7 mouse cellular contexts compared by ENCODE assay signal in the genomic region with DNA sequence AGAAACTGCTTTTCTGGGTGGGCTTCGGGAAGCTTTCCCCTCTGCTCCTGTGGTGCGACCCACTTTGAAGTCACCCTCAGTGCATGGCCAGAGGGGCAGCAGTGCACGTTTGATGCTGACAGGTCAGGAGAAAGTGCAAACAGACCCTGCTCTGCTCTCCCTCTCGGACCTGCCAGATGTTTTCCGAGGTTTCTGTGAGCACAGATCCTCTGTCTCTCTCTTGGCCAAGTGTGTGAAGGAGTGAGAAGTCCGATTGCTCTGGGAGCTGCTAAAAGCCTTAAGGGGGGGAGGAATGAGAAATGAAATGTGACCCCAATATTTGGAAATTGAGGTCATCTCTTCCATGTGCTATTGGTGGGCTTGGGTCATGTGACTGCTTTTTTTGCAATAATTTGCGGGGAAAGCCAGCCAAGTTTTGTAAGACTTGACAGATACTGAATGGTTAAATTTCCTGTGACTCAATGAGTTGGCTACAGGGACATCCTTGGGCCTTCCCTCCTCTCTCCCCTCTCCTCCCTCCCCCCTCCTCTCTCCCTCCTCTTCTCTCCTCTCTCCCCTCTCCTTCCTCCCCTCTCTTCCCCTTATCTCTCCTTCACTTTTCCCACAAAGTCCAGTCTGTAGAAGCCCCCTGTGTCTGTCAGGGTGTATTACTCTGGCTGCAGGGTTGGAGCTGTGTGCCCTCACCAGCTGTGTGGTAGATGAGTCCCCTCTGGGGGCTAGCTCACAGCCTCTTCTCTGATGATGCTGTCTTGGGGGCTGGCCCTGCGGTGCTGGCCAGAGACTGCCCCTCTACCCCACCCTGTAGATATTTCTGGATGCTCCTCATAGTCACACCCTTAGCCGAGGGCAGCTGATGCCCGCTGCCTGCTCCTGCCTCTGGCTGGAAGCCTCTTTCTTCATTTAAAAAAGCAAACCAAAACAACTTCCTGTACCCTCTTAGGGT. TPM values are rescaled to one million over a fixed set of nuclear protein-coding genes. Genes with fewer than 3 reads are reported as not detected.
DNase-seq lines count a peak whose midpoint lies in the region; ATAC-seq and TF ChIP-seq lines count a peak whose summit lies in the region.

No protein-coding gene starts in this region.

- peak; percentile 31 for DNase-seq in brain, embryonic 14.5 days (ENCODE audit: low read depth)
- peak; percentile 40 for DNase-seq in hindbrain, embryonic 10.5 days (ENCODE audit: low spot score)
- DNase-seq in liver, embryonic 11.5 days (ENCODE audit: low spot score), result no peak
- no peak for DNase-seq in cerebellum, adult 11-12 months
- DNase-seq in testis, postnatal 10 days (ENCODE audit: low spot score), result no peak

- ATAC-seq in forebrain, embryonic 12.5 days (ENCODE audit: low FRiP score), result no peak
- ATAC-seq in liver, embryonic 11.5 days (replicated peaks; ENCODE audit: low FRiP score), result no peak
- no peak for ATAC-seq in neural tube, embryonic 15.5 days (ENCODE audit: low FRiP score)

- peaks cover 39% of the 10 kb centered on the region for H3K27me3 ChIP-seq in forebrain, embryonic 12.5 days
- H3K27me3 ChIP-seq in hindbrain, embryonic 10.5 days (ENCODE audit: insufficient read depth, poor library complexity, severe bottlenecking), result peaks cover 42% of the 10 kb centered on the region
- peaks cover 53% of the 10 kb centered on the region for H3K27me3 ChIP-seq in liver, embryonic 11.5 days (replicated peaks; ENCODE audit: control insufficient read depth, insufficient read depth, low read length)
- peaks cover 34% of the 10 kb centered on the region for H3K27me3 ChIP-seq in neural tube, embryonic 15.5 days (replicated peaks)

- no peak overlapping the region for H3K27ac ChIP-seq in forebrain, embryonic 12.5 days
- peak overlapping the region; percentile 51 for H3K27ac ChIP-seq in hindbrain, embryonic 10.5 days
- H3K27ac ChIP-seq in liver, embryonic 11.5 days (ENCODE audit: low read depth, low read length), result peak overlapping the region; percentile 32; the same call in 1 of the 2 replicates
- H3K27ac ChIP-seq in neural tube, embryonic 15.5 days (replicated peaks), result no peak overlapping the region

- no peak for TF ChIP-seq CTCF in brain, embryonic 14.5 days (IDR thresholded peaks at IDR 0.05; ENCODE audit: borderline replicate concordance, extremely low read depth, insufficient read depth, insufficient read length)

- no peaks in the 10 kb centered on the region for H3K9me3 ChIP-seq in forebrain, embryonic 12.5 days
- no peaks in the 10 kb centered on the region for H3K9me3 ChIP-seq in hindbrain, embryonic 10.5 days
- H3K9me3 ChIP-seq in liver, embryonic 11.5 days (ENCODE audit: control insufficient read depth, low read length), result no peaks in the 10 kb centered on the region
- no peaks in the 10 kb centered on the region for H3K9me3 ChIP-seq in neural tube, embryonic 15.5 days (replicated peaks)

- H3K4me2 ChIP-seq in forebrain, embryonic 12.5 days, result peak overlapping the region; percentile 81
- peak overlapping the region; percentile 76 for H3K4me2 ChIP-seq in liver, embryonic 11.5 days
- H3K4me2 ChIP-seq in neural tube, embryonic 15.5 days, result peak overlapping the region; percentile 99

- TF ChIP-seq POLR2A in brain, embryonic 14.5 days (IDR thresholded peaks at IDR 0.05; ENCODE audit: borderline replicate concordance, extremely low read depth, insufficient read depth, insufficient read length, poor library complexity, severe bottlenecking), result no peak

- 33% methylated on average over 10 of the region's 10 CpGs for WGBS in forebrain, embryonic 12.5 days
- 32% methylated on average over 10 of the region's 10 CpGs for WGBS in hindbrain, embryonic 10.5 days
- 20% methylated on average over 10 of the region's 10 CpGs for WGBS in liver, embryonic 11.5 days
- WGBS in neural tube, embryonic 15.5 days, result 40% methylated on average over 10 of the region's 10 CpGs

- 0 out of 2 replicates have a peak overlapping the region, but pooled peaks have one; percentile 12 for H3K9ac ChIP-seq in forebrain, embryonic 12.5 days
- H3K9ac ChIP-seq in liver, embryonic 11.5 days (ENCODE audit: low read depth, low read length), result no peak overlapping the region
- H3K9ac ChIP-seq in neural tube, embryonic 15.5 days (replicated peaks), result no peak overlapping the region; the same call in 1 of the 2 replicates

- H3K4me1 ChIP-seq in forebrain, embryonic 12.5 days, result peaks cover 45% of the 10 kb centered on the region
- H3K4me1 ChIP-seq in hindbrain, embryonic 10.5 days (replicated peaks), result peaks cover 56% of the 10 kb centered on the region
- peaks cover 5% of the 10 kb centered on the region for H3K4me1 ChIP-seq in liver, embryonic 11.5 days (replicated peaks; ENCODE audit: control insufficient read depth, insufficient read depth, low read length)
- H3K4me1 ChIP-seq in neural tube, embryonic 15.5 days, result peaks cover 42% of the 10 kb centered on the region

- H3K36me3 ChIP-seq in forebrain, embryonic 12.5 days (replicated peaks), result no peaks in the 10 kb centered on the region
- no peaks in the 10 kb centered on the region for H3K36me3 ChIP-seq in hindbrain, embryonic 10.5 days
- H3K36me3 ChIP-seq in liver, embryonic 11.5 days (ENCODE audit: control insufficient read depth, insufficient read depth, low read length), result no peaks in the 10 kb centered on the region
- H3K36me3 ChIP-seq in neural tube, embryonic 15.5 days, result no peaks in the 10 kb centered on the region

- H3K4me3 ChIP-seq in forebrain, embryonic 12.5 days (replicated peaks), result no peak overlapping the region
- H3K4me3 ChIP-seq in hindbrain, embryonic 10.5 days, result peak overlapping the region; percentile 75
- peak overlapping the region; percentile 60 for H3K4me3 ChIP-seq in liver, embryonic 11.5 days (ENCODE audit: low read depth, low read length)
- peak overlapping the region; percentile 58 for H3K4me3 ChIP-seq in neural tube, embryonic 15.5 days (replicated peaks)

RNA-seq across cellular contexts. Expression of gene Col5a1, which starts 2.6 kb away (rescaled TPM):
- polyA plus RNA-seq in brain, embryonic 14.5 days (2012; rRNA removed), result 15.1 and 29.8 TPM in 2 replicates
- polyA plus RNA-seq in forebrain, embryonic 12.5 days (2016; fragmentation: Nextera tagmentation; extraction: Ambion mirVana), result 17.1 and 21.7 TPM in 2 replicates
- 21.2 and 25.6 TPM in 2 replicates for polyA plus RNA-seq in hindbrain, embryonic 10.5 days (2016; fragmentation: Nextera tagmentation; extraction: Ambion mirVana)
- 23.3 and 27.9 TPM in 2 replicates for polyA plus RNA-seq in liver, embryonic 11.5 days (2014; fragmentation: Nextera tagmentation; extraction: Ambion mirVana)
- polyA plus RNA-seq in neural tube, embryonic 15.5 days (2015; fragmentation: Nextera tagmentation; extraction: Ambion mirVana), result 21.5 and 29.0 TPM in 2 replicates

Comparison
In these comparisons a context has a peak if more than half of its experiments do, and no peak if none do; other contexts are left out.
1. DNase-seq: peak in brain, embryonic 14.5 days (single experiment) and hindbrain, embryonic 10.5 days (single experiment); none in liver, embryonic 11.5 days (single experiment), cerebellum, adult 11-12 months (single experiment) and testis, postnatal 10 days (single experiment).
2. H3K27ac ChIP-seq: peak in hindbrain, embryonic 10.5 days (single experiment) and liver, embryonic 11.5 days (single experiment); none in forebrain, embryonic 12.5 days (single experiment) and neural tube, embryonic 15.5 days (single experiment).
3. Peak in every context shown above with its lines, with median percentiles within 50 percentile points of each other: H3K4me2 ChIP-seq.